Mouse (Mus musculus) left cerebral cortex, adult 11 months (tissue): ENCODE results near the gene Yjefn3.
"Not testable (repeated sequence)": the region's sequence is repeated elsewhere in the genome, so short reads cannot be mapped to it uniquely, and the experiment has no call there.

ENCODE experiments used
- DNase-seq: peaks from one replicate; pipeline ENCODE4 v3.0.0; 2022; ENCODE audit warnings: low spot score

The Yjefn3 gene

DNA sequence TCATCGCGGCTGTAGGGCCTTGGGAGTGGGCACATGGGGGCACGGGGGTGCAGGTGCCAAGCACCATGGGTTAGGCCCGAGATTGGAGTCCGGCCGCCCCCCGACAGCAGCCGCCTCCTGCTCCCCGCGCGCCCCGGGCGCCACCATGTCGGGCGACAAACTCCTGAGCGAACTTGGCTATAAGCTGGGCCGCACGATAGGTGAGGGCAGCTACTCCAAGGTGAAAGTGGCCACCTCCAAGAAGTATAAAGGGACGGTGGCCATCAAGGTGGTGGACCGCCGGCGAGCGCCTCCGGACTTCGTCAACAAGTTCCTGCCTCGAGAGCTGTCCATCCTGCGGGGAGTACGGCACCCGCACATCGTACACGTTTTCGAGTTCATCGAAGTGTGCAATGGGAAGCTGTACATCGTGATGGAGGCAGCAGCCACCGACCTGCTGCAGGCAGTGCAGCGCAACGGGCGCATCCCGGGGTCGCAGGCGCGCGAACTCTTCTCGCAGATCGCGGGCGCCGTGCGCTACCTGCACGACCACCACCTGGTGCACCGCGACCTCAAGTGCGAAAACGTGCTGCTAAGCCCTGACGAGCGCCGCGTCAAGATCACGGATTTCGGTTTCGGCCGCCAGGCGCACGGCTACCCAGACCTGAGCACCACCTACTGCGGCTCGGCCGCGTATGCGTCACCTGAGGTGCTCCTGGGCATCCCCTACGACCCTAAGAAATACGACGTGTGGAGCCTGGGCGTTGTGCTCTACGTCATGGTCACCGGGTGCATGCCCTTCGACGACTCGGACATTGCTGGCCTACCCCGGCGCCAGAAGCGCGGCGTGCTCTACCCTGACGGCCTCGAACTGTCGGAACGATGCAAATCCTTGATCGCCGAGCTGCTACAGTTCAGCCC, at the start of gene Yjefn3, which contains the start of the genes Tssk6 and Ndufa13:
TSS of gene Yjefn3 (minus strand) at position 550 of the 900 bp plus-strand sequence.
TSS of gene Tssk6 (plus strand) at position 22 of the 900 bp plus-strand sequence.
TSS of gene Ndufa13 (minus strand) at position 396 of the 900 bp plus-strand sequence.
- no peak for DNase-seq

DNA sequence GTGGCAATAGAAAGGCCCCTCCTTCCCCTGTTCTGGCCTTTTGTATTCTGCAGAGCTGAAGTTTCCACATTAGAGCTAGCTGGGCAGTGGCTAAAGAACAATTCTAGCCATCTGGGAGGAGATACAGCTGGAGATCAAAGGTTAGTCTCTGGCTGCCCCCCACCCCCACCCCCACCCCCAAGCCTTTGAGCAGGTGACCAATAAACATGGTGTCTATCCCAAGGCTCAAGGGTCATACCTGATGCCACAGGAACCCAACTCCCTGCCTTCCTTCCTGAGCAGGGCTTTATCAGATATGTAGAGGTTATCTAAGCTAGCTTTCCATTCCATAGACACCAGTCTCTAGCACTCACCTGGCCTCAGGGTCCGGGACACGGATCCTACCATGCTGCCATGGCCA, 47.8 kb upstream of the Yjefn3 start:
- no peak for DNase-seq

DNA sequence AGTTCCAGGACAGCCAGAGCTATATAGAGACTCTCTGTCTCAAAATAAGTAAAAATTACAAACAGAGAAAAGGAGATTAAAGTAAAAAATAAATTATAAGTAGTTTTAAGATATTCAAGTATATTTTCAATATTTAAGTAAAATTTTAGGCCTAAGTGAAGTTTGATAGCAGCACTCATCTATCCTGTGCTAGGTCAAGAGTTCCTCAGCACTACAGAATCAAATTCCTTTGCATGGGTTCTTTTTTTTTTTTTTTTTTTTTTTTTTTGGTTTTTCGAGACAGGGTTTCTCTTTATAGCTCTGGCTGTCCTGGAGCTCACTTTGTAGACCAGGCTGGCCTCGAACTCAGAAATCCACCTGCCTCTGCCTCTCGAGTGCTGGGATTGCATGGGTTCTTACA, 40.0 kb upstream of the Yjefn3 start:
- not testable (repeated sequence) for DNase-seq

DNA sequence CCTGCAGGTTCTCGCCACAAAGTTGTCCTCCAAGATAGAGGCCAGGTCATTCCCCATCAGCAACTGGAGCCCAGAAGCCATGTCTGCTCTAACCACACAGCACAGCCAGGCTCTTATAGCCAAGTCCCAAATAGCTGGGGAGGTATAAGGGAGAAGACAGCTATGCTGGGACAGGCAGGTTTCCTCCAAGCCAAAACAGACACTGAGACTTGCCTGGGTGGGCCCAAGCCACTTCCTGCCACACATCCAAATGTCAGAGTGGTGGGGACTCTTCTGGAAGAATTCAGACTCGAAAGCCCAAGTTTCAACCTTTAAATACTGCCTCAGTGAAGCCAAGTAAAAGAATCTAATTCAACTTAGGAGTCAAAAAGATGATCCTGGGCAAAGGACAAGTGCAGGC, 37.9 kb upstream of the Yjefn3 start:
- no peak for DNase-seq

DNA sequence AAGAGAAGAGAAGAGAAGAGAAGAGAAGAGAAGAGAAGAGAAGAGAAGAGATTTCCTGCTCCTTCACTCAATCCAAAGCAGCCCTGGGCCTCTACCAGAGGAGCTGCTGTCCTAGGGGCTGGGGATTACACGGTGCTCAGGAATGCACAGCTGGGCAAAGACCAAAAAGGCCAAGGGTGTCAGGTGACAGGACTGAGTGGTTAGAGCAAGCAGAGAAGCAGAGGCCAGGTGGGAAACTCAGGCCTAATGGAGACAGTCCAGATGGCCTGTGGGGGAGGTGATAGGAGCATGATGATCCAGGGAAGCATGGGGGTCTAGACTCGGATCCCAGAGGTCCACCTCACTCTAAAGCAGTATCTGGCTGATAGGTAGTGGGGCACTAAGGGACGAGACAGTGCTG, 37.1 kb upstream of the Yjefn3 start:
- DNase-seq, result no peak

DNA sequence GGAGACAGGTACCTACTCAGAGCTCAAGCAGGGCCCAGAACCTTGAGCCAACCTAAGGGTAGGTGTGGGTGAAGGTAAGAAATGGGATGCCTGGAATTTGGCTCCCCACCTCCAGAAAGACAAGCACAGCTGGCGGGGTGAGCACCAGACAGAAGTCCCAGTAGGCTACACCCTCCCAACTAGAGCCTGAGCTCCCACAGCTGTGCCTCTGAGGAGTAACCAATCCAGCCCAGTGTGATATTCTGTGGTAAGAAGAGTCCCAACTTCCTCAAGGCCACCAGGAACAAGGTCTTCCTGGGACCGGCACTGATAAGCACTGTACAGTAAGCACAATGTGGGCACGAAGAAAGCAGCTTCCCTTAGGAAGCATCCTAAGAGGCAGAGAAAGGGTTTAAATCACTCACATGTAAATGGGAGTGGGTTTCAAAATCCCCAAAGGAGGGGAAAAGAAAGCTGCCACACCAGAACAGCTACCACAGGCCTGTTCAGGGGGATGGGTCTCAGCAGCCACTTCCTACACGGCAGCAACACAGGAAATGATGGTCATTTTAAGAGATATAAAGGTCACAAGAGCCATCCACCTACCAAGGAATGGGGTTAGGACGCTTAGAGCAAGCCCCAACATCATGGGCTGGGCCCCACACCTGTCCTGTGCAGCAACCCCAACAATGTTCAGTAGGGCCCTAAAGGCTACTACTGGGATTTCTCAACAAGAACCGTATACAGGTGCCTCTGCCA, 35.9 kb upstream of the Yjefn3 start:
- no peak for DNase-seq

DNA sequence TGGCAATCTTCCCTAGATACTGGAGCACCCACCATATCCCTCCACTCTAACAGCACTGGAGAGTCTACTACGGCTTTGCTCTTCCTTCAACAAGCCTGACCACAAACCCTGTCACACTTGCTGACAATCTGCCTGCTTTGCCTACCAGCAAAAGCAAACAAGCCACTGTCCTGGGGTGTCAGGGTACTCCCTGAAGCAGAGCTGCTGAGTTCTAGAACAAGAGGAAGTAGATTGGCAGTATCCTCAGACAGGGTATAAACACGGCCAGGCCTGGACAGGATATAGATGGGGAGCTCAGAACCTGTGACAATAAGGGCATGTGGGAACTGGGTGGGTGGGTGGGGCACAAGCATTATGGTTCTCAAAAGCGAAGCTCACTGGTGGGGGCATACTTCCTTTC, 35.0 kb upstream of the Yjefn3 start:
- DNase-seq, result no peak

DNA sequence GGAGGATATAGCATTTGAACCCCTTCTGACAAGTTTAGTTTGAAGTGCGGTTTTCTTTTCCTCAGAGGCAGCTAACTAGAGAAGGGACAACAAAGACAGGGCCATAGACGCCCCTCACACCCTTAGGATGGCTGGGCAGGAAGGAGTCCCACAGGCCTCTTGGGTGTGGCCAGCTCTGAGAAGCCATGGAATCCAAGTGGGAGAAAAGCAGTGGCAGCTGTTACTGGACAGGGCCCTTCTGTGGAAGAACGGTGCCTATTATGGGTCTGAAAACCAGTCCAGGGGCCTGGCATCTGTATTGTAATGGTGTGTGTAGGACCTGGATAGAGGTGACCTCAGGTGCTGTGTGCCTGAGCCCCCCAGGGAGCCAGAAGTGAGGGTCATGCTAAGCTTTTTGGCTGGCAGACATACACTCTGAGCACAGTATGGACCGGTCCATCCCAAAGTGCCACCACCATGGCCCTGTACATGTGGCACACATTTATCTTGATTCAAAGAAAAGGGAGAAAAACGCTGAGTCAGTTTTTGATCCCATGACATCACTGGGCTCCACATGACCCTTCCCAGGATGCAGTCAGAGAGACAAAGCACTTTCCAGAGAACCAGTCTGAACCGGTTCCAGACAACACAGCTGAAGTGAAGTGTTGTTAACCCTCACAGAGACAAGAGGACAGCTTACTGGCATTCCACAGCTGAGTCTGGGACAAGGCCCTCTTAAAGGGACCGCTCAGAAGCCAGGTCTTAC, 33.7 kb upstream of the Yjefn3 start:
- DNase-seq, result no peak

DNA sequence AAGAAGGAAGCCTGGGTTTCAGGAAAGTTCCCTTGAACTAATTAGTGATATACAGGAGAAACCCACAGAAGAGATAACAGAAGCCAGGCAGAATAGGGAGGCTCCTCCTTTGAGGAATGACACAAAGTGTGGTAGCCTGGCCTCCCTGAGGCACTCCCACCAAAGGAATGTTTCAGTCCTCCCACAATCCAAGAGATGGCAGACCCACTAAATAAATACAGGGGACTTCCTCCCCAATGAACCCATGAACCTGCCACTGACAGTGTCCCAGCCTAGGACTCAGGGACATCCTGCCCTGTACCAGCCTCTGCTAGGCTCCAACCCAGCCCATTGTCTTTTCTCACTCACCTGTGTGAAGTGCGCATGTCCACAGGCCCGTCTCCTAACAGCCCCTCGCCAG, 32.9 kb upstream of the Yjefn3 start:
- DNase-seq, result no peak

DNA sequence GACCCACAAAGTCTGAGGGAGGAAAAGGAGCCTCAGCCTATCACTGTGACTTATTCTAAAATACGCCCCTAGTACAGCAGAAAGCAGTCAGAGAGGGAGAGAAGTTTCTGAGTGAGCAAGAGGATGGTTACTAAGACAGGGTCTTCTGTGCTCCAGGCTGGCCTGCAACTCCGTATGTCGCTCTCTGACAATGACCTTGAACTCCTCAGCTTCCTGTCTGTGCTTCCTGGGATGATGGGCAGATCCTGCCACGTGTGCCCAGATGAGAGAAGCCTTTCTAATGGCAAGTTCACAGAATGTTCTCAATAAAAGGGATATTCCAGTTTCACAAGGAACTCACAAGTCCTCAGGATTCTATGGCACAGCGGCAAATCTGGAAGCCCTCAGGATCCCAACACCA, 32.1 kb upstream of the Yjefn3 start:
- no peak for DNase-seq

DNA sequence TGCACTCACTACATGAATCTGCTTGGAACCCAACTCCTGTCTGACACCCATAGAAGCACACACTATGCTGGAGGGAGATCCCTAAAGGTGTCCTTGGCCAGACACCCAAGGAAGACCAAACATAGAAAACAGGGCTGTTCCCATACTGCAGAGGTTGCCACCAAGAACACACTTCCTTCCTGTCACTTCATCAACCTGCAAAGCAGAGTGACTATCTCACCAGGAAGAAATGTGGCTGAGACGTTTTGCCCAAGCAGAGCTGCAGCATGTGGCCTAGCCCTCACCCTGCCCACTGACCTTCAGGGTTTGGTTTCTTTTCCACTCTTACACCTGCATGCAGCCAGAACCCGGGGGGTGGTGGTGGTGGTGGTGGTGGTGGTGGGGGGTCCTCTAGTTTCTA, 31.3 kb upstream of the Yjefn3 start:
- no peak for DNase-seq

DNA sequence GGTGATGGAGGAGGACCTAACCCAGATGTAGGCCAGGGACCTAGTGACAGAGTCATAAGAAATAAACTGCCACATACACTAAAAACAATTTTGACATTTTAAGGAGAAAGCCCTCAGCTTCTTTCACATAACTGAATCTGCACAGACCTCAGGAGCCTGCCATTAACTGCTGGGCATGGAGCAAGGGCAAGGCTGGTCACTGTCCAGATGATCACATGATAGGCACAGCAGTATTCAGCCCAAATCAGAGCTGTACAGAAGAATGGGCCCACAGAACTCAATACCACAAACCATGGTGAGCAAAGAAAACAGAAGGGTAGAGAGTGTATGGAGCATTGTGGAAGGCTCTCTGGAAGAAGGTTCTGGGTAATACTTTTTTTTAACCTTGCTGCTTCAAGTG, 24.4 kb upstream of the Yjefn3 start:
- no peak for DNase-seq

DNA sequence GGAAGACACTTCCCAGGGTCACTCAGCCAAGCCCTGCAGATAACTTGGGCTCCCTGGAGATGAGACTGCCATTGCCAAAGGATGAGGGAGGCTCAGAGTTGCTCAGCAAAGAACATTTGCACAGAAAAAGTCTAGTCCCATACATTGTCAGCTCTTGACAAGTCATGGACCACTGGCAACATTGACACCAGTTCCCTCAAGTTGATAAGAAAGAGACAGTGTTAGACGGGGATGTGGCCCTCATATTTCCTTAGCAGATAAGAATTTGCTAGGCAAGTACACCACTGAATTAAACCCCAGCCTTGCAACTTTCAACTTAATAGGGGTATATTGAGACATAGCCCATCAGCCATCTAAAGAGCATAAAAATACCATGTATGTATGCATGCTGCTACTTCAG, 21.5 kb upstream of the Yjefn3 start:
- DNase-seq, result no peak

DNA sequence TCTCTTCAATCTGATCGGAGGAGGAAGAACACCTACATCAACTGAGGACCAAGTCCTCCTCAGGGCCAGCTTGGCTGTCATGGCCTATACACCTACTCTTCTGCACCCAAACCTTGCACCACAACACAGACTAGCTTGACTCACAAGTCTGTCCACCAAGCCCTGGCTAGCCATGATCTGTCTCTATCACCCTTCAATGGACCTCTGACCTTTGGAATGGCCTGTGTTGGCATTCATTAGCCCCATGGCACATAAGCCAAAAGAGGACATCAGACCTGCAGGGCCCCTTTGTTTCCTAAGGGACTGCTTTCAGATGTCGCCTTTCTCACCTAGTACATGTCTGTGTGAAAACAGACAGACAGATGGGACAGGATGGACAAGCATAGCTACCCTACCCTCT, 18.6 kb upstream of the Yjefn3 start:
- no peak for DNase-seq

DNA sequence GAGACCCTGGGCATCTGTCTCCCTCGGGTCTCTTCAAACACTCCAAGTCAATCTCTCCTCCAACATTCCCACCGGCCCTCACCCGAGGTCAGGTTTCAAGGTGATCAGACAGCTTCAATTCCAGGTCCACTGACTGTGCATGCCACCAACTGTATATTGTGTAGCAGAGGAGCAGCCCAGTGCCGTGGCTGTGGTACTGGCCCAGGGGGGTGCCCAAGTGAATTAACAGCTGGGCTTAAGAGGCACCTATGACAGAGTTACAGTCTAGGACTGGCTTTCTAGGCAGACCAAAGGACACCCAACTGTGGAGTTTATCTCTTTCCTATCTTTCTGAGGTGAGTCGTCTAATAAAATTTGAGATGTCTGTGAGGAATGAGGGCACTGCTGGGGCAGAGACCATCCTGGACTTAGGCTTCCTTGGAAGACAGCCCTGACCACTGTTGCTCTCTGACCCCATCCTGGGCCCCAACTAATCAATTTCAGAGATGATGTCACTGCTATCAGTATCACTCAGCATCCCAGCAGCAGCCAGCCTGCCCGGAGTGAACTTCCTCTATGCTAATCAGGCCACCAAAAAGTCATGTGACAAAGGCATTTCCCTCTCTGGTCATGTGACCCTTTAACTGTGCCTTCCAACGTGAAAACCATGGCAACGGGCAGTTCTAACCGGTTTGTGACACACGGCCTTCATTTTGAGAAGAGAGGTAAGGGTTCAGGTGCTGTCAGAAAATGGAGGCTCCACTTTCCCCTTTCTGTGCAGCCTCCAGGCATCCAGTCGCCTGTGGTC, 17.6 kb upstream of the Yjefn3 start:
- DNase-seq, result no peak

DNA sequence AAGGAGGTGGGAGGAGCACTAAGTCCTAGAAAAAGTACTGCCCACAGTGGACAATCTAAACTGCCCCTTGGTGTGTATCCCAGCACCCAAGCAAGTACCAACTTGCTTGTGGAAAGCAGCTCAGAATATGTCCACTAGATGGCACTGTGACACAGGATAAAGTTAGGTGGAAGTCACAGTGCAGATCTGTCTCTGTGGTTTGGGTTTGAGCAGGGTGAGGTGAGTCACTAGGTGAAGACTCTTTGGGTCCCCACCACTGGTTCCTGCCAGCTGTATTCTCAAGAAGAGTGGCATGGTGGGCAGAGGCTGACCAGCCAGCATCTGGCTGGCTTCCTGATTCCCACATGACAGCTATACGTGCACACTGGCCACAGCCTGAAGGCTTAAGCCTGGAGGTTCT, 16.5 kb upstream of the Yjefn3 start:
- peak; percentile 83 for DNase-seq

DNA sequence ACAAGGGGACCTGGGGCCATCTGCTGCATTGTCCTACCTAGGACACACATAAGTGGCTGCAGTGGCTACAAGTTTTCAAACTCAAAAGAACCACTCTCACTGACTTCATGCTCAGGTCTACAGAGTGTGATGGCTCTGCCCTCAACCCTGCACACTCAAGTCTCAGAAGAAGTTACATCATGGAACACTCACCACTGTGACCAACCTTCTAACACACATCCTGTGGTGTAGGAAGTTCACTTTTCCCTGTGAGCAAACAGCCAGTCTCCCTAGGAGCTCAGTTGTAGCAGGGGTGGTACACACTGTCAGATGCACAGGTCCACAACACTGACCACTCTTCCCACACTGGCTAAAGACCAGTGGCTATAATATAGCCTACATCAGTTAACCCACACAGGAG, 16.0 kb upstream of the Yjefn3 start:
- no peak for DNase-seq

DNA sequence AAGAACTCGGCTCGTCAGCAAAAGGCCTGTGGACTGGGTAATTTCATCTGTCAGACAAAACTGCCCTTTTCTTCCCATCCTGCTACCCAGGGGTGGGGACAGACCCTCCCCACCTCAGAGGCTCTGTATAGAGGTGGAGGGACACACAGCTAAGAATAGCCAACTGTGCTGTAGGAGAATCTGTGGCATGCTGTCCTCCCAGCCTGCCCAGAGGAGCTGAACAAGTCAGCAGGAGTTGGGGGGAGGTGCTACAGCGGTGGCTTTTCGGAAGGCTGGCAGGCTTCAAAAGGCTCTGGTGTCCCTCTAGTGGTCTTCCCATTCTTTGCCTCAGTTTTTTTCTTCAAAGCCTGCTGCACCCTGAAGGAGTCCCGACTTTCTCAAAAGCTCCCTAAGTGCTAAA, 13.2 kb upstream of the Yjefn3 start:
- DNase-seq, result no peak

DNA sequence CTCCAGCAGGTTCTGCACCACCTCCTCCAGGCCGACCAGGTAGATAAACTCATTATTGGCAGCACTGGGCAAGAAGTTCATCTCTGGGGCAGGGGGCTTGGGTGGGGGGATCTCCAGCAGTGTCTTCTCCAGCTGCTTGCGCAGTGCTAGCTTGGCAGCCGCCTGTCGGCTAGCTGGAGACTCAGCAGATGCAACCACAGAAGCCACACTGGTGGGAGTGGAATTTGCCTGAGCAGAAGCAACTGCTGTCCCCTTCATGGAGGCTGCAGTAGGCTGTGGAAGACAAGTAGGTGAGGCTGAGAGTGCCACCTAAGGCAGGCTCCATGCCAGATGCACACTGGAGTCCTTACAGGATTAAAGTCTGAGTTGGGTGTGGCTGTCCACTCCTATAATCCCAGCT, 12.0 kb upstream of the Yjefn3 start:
- DNase-seq, result no peak

DNA sequence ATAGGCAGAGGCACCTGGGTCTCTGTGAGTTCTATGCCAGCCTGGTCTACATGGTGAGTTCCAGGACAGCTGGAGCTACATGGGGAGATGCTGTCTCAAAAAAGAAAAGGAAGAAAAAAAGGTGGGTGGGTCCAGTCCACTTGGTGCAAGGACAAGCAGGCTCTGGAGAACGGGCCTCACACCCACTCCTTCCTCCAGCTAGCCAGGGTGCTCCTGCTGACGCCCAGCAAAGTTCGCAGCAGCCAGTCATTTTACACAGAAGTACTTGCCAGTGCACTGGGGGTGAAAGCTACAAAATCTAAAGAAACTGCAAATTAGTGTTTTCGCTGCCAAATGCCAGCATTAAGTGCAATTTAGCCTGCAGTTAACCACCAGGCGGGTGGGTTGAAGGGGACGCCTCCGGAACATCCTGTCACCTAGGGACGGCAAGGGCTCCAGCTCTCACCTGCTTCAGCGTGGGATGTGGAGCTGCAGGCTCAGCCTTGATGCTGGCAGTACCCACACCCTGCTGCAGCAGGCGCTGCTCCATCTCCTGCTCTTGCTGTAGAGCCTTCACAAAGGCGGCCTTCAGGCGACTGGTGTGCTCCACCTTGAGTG, 10.1 kb upstream of the Yjefn3 start:
- DNase-seq, result peak; percentile 61

DNA sequence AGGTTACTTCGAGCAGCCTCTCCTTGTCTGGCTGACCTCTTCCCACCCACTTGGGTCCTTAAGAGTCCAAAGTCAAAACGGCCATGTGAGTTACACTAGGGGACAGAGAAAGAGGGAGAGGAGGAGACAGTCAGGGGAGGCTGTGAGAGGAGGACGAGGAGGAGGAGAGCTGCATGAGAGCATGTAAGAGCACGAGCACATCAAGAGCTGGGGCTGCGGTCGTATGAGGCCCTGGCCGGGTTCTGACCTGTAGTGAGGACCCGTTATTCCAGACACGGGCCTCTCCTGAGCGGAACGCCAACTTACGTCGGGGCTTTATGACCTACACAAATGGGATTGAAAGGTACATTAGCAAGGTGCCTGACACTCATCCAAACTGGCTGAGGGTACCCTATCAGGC, 9.4 kb upstream of the Yjefn3 start:
- no peak for DNase-seq
